Mouse (Mus musculus): ENCODE data around the gene Ripor2. TPM values are rescaled to one million over a fixed set of nuclear protein-coding genes. Genes with fewer than 3 reads are reported as not detected.

The Ripor2 gene
- polyA plus RNA-seq, 1 experiment from 2014 or later = 18.6 TPM

DNA sequence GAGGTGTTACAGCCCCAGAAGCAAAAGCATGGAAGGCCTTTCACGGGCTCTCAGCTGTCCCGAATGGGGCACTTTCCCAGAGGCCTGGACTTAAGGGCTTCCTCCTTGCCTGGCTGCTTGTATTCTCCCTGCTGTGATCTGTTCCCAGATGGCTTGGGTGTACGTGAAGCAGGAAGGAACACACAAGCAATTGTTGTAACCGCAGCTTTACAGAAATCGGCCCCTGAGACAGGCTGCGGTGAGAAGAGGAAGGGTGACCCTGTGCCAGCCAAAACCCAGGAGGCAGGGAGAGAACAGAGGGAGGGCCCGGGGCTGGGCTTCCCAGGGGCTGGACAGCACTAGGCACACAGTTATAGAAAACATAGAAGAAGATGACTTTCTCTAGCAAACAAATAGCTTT is 129.0 kb downstream of the Ripor2 start:
- DNase-seq (ENCODE audit: low spot score) = peak; percentile 18

DNA sequence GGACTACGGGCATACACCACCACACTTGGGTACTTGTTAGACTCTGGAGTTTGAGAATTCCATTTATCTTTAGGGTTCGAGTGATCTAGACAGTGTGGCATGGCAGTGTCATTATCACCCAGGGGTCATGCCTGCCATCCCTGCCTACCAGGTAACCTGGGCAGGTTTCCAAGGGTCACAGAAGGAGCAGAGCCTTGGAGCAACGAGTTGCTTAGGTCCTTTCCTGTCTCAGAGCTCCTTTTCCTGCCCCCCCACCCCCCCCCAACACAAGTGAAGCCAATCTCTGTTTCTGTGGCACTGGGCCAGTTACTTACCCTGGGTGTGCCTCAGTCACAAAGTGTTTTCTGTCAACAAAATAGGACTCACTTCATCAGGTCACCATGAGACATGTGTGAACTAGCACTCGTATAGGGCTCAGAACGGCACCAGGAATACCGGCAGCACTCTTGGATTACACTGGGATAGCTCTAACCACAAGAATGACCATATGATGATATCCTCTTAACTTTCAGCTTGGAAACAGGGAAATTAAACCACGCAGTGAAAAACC is 130.7 kb downstream of the Ripor2 start:
- no peak for DNase-seq (ENCODE audit: low spot score)

GRCm38 (mm10) chr13:24713434-24714000 is 131.5 kb downstream of the Ripor2 start:
- peak; percentile 79 for DNase-seq (ENCODE audit: low spot score)

- no peak for DNase-seq (ENCODE audit: low spot score)
These were observed 132.4 kb downstream of the Ripor2 start for GRCm38 (mm10) chr13:24714360-24714885.

DNA sequence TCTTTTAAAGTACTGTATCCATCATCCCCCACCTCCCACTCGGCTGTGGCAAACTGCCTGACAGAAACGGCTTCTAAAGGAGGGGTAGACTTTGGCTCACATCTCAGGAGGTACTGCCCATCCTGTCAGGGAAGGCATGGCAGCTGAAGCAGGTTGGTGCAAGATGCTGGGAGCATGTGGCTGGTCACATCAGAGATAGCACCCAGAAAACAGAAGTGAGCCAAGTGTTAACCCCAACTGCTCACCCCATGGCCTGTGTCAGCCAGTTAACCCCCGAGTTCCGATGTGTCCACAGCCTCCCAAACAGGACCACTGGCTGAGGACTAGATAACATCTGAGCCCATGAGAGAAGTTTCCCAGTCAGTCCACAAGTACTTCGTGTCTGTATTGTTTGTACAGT is 133.6 kb downstream of the Ripor2 start:
- DNase-seq (ENCODE audit: low spot score) = no peak

GRCm38 (mm10) chr13:24716441-24716840 is 134.5 kb downstream of the Ripor2 start:
- DNase-seq (ENCODE audit: low spot score) = no peak

- no peak for DNase-seq (ENCODE audit: low spot score)
These were observed 135.7 kb downstream of the Ripor2 start for GRCm38 (mm10) chr13:24717677-24718076.

- no peak for DNase-seq (ENCODE audit: low spot score)
These were observed 139.5 kb downstream of the Ripor2 start for GRCm38 (mm10) chr13:24721502-24721901.

- DNase-seq (ENCODE audit: low spot score) = no peak
These were observed 141.9 kb downstream of the Ripor2 start for GRCm38 (mm10) chr13:24723699-24724394.

DNA sequence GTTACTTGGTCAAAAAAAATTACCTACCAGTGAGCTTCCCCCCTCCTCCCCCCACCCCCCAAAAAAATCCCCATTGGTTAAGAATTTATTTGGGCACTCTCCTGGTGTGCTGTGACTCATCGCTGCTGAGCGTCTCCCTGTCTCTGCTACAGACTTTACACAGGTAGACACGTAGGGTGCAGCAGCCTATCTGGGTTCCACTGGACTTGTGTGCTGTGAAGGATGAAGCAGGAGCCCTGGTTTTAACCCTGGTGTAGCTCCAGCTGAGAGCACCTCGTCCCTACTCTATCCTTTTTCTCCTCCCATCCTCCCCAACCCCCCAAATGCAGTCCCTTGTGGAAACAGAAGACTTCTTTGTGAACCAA is 142.4 kb downstream of the Ripor2 start:
- no peak for DNase-seq (ENCODE audit: low spot score)

DNA sequence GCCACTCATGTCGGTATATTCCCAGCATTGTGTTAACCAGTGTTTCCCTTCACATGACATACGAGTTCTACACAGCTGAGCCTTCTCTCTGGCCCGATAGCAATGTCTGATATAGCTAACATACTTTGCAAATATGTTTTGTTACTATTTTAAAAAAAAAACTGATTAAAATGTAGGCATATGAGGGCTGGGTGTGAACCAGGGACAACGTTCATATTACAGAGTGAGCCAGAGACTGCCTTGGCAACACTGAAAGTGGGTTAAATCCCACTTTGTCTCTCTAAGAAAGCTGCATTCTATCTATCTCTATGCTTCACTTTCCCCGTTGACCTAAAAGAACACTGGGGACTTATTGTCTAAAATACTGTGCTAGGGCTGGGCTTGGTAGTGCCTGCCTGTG is 147.1 kb downstream of the Ripor2 start:
- no peak for DNase-seq (ENCODE audit: low spot score)

DNA sequence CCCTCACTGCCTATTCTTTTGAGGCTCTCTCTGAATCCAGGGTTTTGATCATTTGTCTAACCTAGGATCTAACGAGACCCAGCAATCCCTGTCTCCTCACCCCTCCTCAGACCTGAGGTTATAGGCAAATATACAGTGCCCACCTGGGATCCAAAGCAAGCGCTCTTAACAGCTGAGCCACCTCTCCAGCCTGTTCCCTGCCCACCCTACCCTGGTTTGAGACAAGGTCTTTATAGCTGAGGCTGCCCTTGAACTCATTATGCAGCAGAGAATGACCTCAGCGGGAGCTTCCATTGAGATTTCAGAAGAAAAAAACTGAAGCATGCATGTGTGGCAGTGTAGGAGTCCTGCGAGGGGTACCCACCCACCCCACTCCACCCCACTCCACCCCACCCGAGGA is 152.5 kb downstream of the Ripor2 start:
- DNase-seq (ENCODE audit: low spot score) = no peak

- DNase-seq (ENCODE audit: low spot score) = no peak
These were observed 153.7 kb downstream of the Ripor2 start for GRCm38 (mm10) chr13:24735608-24736131.

- DNase-seq (ENCODE audit: low spot score) = no peak
These were observed 159.0 kb downstream of the Ripor2 start, which contains the start of gene Armh2 for GRCm38 (mm10) chr13:24741028-24741427. Gene Armh2, plus strand, starts transcription at chr13:24741232.

- DNase-seq (ENCODE audit: low spot score) = no peak
These were observed 165.8 kb downstream of the Ripor2 start for GRCm38 (mm10) chr13:24747823-24748222.

DNA sequence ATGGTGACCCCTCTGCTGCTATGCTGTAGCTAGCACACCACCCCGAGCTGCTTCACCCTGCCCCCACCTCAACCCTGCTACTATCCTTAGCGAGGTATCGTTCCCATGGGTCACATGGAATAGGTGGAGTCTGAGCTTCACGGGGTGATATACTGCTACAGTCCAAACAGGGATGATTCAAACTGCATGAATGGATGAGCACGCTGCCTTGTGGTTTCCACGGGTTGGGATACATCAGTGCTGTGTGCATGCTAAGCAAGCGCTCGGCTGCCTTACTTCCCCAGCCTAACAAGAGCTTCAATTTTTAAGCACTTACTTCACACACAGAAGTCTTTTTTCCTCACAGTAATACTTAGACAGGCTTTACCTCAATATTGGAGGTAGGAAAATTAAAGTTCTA is 168.8 kb downstream of the Ripor2 start:
- no peak for DNase-seq (ENCODE audit: low spot score)

DNA sequence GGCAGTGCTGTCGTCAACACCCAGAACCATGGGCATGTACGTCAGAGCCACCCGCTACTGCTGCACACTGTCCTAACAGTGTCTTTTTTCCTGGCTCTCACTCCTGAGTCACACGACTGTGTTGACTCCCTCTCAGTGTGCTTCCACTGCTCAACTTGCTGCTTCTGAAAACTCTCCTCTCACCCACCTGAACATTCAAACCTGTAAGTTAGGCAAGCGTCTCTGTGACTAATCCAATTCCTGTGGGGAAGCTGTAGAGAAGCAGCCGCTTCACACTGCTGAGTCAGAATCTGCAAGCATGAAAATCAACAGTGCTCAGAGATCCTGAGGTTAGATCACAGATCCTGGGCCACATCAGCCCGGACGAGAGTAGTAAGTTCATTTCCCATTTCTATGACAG is 169.4 kb downstream of the Ripor2 start:
- DNase-seq (ENCODE audit: low spot score) = no peak

DNA sequence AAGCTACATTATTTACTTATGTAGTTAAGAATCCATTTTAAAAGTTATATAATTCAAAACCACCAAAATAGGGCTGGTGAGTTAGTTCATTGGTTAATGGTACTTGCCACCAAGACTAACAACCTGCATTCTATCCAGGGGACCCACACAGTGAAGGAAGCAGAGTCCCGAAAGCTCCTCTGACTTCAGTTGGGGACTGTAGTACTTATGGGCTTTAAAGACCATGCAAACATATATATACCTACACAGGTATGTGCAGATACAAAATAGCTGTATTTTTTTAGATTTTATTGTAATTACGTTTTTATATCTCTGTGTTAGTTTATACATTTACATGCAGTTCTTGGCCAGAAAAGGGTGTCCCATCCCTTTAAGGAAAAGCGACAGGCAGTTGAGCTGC is 174.8 kb downstream of the Ripor2 start:
- DNase-seq (ENCODE audit: low spot score) = no peak

DNA sequence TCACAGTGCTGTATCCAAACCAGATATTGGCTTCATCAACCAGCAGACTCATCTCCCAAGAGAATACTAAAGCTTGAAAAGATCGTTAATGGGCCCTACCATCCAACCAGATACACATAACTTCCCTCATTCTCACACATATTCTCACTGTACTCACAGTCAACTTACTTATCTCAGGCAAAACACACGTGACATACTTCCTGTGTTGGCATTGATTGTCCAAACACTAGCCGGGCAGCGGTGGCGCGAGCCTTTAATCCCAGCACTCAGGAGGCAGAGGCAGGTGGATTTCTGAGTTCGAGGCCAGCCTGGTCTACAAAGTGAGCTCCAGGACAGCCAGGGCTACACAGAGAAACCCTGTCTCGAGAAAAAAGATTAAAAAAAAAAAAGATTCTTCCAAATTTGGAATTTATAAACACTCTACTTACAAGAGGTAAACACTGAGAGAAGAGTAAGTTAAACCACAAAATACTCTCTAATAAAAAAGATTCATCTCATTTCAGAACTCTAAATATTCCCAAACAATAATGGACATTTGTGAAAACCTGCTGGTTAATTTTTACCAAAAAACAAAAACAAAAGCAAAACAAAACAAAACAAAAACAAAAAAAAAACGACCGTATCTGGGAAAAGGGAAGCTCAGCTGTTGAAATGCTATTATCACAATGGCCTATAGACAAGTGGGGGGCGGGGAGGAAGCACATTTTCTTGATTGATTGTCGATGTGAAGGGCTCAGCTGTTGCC is 176.0 kb downstream of the Ripor2 start:
- no peak for DNase-seq (ENCODE audit: low spot score)

- no peak for DNase-seq (ENCODE audit: low spot score)
These were observed 177.5 kb downstream of the Ripor2 start for GRCm38 (mm10) chr13:24759451-24759850.

DNA sequence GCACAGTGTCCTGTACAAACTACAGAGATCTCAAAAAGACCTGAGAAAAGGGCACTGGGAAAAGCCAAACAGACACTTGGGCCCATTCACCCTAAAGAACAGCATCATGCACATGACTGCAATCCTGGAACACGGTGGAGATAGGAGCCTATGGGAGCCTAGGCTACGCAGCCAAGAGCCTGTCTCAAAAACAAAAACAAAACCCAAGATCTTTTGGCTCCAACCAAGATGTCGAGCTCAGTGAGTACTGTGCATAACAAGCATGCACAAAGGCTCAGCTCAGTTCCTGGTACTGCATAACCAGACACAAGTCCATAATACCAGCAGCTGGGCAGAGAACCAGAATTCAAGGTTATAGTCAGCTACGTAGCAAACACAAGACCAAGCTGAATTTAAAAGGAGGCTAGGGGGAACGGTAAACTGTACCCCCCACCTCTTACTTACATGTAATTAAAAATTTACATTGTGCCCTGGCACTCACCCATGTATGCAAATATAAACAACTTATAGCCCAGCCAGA is 178.4 kb downstream of the Ripor2 start:
- no peak for DNase-seq (ENCODE audit: low spot score)

DNA sequence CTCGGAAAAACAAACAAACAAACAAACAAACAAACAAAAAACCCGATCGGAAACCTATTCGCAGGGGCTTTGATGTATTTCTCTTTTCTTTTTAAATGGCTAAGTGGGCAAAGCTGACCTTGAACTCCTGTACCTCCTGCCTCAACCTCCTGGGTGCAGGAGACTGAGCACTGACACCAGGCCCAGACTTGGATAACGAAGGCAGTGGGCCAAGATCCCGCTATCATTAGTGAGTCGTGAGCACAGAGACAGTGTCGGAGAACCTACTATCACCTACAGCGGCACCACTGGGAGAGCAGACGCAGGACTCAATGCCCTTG is 179.1 kb downstream of the Ripor2 start:
- no peak for DNase-seq (ENCODE audit: low spot score)
